Mouse (Mus musculus): ENCODE data around the gene Thtpa. TPM values are rescaled to one million over a fixed set of nuclear protein-coding genes. Genes with fewer than 3 reads are reported as not detected.

The Thtpa gene
- polyA plus RNA-seq, 1 experiment = 4.9 TPM

GRCm38 (mm10) chr14:55105386-55105785 lies 10.8 kb downstream of the Thtpa start:
- H3K27ac ChIP-seq (ENCODE audit: insufficient read depth, low read depth, low read length) = no peak overlapping the region
- WGBS = 13% methylated on average over 7 of the region's 7 CpGs
- H3K27me3 ChIP-seq (ENCODE audit: control insufficient read depth, insufficient read depth, low read length) = no peaks in the 10 kb centered on the region

DNA sequence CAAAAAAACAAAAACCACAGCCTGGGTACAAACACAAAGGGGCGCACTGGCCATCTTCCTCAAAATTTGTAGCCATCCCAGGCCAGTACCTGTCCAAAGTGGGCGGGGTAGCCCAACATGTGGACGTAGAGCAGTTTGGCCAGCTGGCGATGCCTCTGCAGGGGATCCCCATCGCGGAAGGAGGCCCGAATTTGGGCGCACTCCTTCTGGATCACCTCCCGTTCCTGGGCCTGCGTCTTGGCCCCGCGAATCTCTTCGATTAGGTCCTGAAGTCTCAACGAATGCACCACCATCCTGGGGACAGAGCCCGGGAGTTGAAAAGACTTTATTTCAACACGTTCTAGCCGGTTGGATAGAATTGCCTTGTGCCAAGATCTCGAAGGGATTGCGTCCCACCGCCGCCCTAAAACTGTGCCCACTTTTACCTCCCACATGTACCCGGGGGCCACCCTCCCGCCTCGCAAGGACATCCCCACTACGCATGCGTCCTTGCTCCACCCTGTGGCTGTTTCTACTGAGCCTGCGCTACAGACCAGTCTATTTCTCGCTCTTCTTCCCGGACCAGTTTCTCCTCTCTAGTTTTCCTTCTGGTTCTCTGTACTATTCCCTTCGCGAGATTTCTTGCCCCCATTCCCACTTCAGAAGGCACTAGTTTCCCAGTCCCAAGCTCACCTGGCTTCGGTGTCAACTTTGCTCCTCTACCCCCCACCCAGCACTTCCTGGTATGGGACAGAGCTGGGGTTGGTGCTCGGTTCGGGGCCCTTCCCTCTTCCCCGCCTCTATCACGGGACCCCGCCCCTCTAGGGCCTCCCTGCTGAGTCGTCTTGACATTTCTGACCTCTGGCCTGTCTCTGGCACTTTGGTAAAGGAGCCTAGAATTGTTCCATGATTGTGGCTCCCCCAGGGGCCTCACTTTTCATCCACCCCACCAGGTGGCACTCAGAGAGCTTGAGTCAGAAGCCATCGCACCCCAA lies 11.5 kb downstream of the Thtpa start, which contains the start of gene Ap1g2:
TSS of gene Ap1g2 (minus strand) at position 758 of the 974 bp plus-strand sequence.
- peaks cover 30% of the 10 kb centered on the region for H3K36me3 ChIP-seq (ENCODE audit: control insufficient read depth, insufficient read depth, low read length)
- H3K27ac ChIP-seq (ENCODE audit: insufficient read depth, low read depth, low read length) = peak within 1 kb of the TSS; percentile 92
- no peaks in the 10 kb centered on the region for H3K27me3 ChIP-seq (ENCODE audit: control insufficient read depth, insufficient read depth, low read length)
- WGBS = under 1% methylated on average over 39 of the region's 39 CpGs
- H3K4me3 ChIP-seq (ENCODE audit: low read depth, low read length) = peak within 1 kb of the TSS; percentile 73
- TF ChIP-seq CTCF (IDR thresholded peaks at IDR 0.05; ENCODE audit: extremely low read depth, insufficient read length, insufficient replicate concordance, low read depth, low read length) = peak; percentile 17; the same call in 1 of the 2 replicates
- peak; percentile 74 for TF ChIP-seq POLR2A (IDR thresholded peaks at IDR 0.05; ENCODE audit: low read depth, low read length)
- peaks cover 15% of the 10 kb centered on the region; the same call in 1 of the 2 replicates for H3K4me1 ChIP-seq (ENCODE audit: control insufficient read depth, insufficient read depth, insufficient read length, low read length)

More at GRCm38 (mm10) chr14:55105386-55105785, 10.8 kb downstream of the Thtpa start:
- Histone ChIP-seq H3K4me3 (ENCODE audit: low read depth, low read length) (peak overlapping the region; percentile 73), H3K4me1 (ENCODE audit: control insufficient read depth, insufficient read depth, insufficient read length, low read length) (peaks cover 15% of the 10 kb centered on the region; the same call in 1 of the 2 replicates), H3K36me3 (ENCODE audit: control insufficient read depth, insufficient read depth, low read length) (peaks cover 37% of the 10 kb centered on the region)
- TF ChIP-seq POLR2A (IDR thresholded peaks at IDR 0.05; ENCODE audit: low read depth, low read length) (no peak), CTCF (IDR thresholded peaks at IDR 0.05; ENCODE audit: extremely low read depth, insufficient read length, insufficient replicate concordance, low read depth, low read length) (no peak)

DNA sequence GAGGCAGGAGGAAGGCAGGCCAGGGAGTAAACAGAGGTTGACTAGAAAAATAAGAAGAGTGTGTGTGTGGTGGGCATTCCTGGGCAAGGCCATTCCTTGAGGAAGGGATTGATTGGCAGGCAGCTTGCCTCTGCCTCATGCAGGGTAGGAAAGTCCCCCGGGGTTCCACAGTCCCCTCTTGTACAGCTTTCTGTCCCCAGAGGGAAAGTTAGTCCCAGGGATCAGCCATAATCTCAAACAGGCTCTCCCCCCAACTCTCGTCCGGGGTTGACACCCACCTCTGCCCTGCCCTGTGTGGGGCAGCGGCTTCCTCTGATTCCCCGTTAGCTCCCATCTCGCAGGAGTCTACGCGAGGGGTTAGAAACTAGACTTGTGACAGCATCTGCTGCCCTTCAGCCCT lies 12.4 kb downstream of the Thtpa start:
- H3K4me1 ChIP-seq (ENCODE audit: control insufficient read depth, insufficient read depth, insufficient read length, low read length) = peaks cover 15% of the 10 kb centered on the region; the same call in 1 of the 2 replicates
- H3K4me3 ChIP-seq (ENCODE audit: low read depth, low read length) = no peak overlapping the region
- peaks cover 25% of the 10 kb centered on the region for H3K36me3 ChIP-seq (ENCODE audit: control insufficient read depth, insufficient read depth, low read length)
- H3K27me3 ChIP-seq (ENCODE audit: control insufficient read depth, insufficient read depth, low read length) = no peaks in the 10 kb centered on the region
- no peak overlapping the region for H3K27ac ChIP-seq (ENCODE audit: insufficient read depth, low read depth, low read length)
- no peak for TF ChIP-seq POLR2A (IDR thresholded peaks at IDR 0.05; ENCODE audit: low read depth, low read length)
- TF ChIP-seq CTCF (IDR thresholded peaks at IDR 0.05; ENCODE audit: extremely low read depth, insufficient read length, insufficient replicate concordance, low read depth, low read length) = no peak
- 89% methylated on average over 8 of the region's 8 CpGs for WGBS

GRCm38 (mm10) chr14:55108202-55108870 lies 13.8 kb downstream of the Thtpa start:
- H3K27me3 ChIP-seq (ENCODE audit: control insufficient read depth, insufficient read depth, low read length) = no peaks in the 10 kb centered on the region
- WGBS = 26% methylated on average over 9 of the region's 9 CpGs
- no peak for TF ChIP-seq CTCF (IDR thresholded peaks at IDR 0.05; ENCODE audit: extremely low read depth, insufficient read length, insufficient replicate concordance, low read depth, low read length)
- no peak for TF ChIP-seq POLR2A (IDR thresholded peaks at IDR 0.05; ENCODE audit: low read depth, low read length)
- H3K4me3 ChIP-seq (ENCODE audit: low read depth, low read length) = no peak overlapping the region
- H3K4me1 ChIP-seq (ENCODE audit: control insufficient read depth, insufficient read depth, insufficient read length, low read length) = peaks cover 15% of the 10 kb centered on the region; the same call in 1 of the 2 replicates
- H3K36me3 ChIP-seq (ENCODE audit: control insufficient read depth, insufficient read depth, low read length) = peaks cover 13% of the 10 kb centered on the region
- H3K27ac ChIP-seq (ENCODE audit: insufficient read depth, low read depth, low read length) = no peak overlapping the region

GRCm38 (mm10) chr14:55109048-55109873 lies 14.7 kb downstream of the Thtpa start:
- peaks cover 22% of the 10 kb centered on the region; the same call in 1 of the 2 replicates for H3K4me1 ChIP-seq (ENCODE audit: control insufficient read depth, insufficient read depth, insufficient read length, low read length)
- peaks cover 6% of the 10 kb centered on the region; the same call in 1 of the 2 replicates for H3K36me3 ChIP-seq (ENCODE audit: control insufficient read depth, insufficient read depth, low read length)
- no peak overlapping the region for H3K27ac ChIP-seq (ENCODE audit: insufficient read depth, low read depth, low read length)
- H3K4me3 ChIP-seq (ENCODE audit: low read depth, low read length) = no peak overlapping the region
- no peak for TF ChIP-seq CTCF (IDR thresholded peaks at IDR 0.05; ENCODE audit: extremely low read depth, insufficient read length, insufficient replicate concordance, low read depth, low read length)
- TF ChIP-seq POLR2A (IDR thresholded peaks at IDR 0.05; ENCODE audit: low read depth, low read length) = no peak
- 67% methylated on average over 21 of the region's 21 CpGs for WGBS
- no peaks in the 10 kb centered on the region for H3K27me3 ChIP-seq (ENCODE audit: control insufficient read depth, insufficient read depth, low read length)

GRCm38 (mm10) chr14:55110076-55110475 lies 15.5 kb downstream of the Thtpa start:
- no peaks in the 10 kb centered on the region for H3K36me3 ChIP-seq (ENCODE audit: control insufficient read depth, insufficient read depth, low read length)
- H3K27me3 ChIP-seq (ENCODE audit: control insufficient read depth, insufficient read depth, low read length) = peaks cover under 1% of the 10 kb centered on the region
- no peak for TF ChIP-seq POLR2A (IDR thresholded peaks at IDR 0.05; ENCODE audit: low read depth, low read length)
- TF ChIP-seq CTCF (IDR thresholded peaks at IDR 0.05; ENCODE audit: extremely low read depth, insufficient read length, insufficient replicate concordance, low read depth, low read length) = no peak
- H3K4me3 ChIP-seq (ENCODE audit: low read depth, low read length) = no peak overlapping the region
- no peak overlapping the region for H3K27ac ChIP-seq (ENCODE audit: insufficient read depth, low read depth, low read length)
- 66% methylated on average over 9 of the region's 9 CpGs for WGBS
- H3K4me1 ChIP-seq (ENCODE audit: control insufficient read depth, insufficient read depth, insufficient read length, low read length) = peaks cover 27% of the 10 kb centered on the region

Measured in small intestine, adult 2 months (tissue).